Mouse (Mus musculus): ENCODE data around the gene Supt4a.

Supt4a gene

GRCm38 (mm10) chr11:87737175-87737740 lies at the start of gene Supt4a:
Supt4a (plus strand) TSS chr11:87737552.
- DNase-seq = peak; percentile 98

GRCm38 (mm10) chr11:87688478-87689203 lies 48.7 kb upstream of the Supt4a start:
- no peak for DNase-seq

- peak; percentile 83 for DNase-seq
Observed at GRCm38 (mm10) chr11:87689402-87689808, 47.9 kb upstream of the Supt4a start.

- no peak for DNase-seq
Observed at GRCm38 (mm10) chr11:87690054-87690740, 47.2 kb upstream of the Supt4a start.

- DNase-seq = no peak
Observed at GRCm38 (mm10) chr11:87697131-87697682, 40.1 kb upstream of the Supt4a start.

GRCm38 (mm10) chr11:87698126-87698525 lies 39.2 kb upstream of the Supt4a start:
- DNase-seq = no peak

- no peak for DNase-seq
Observed at GRCm38 (mm10) chr11:87701108-87701507, 36.2 kb upstream of the Supt4a start.

- no peak for DNase-seq
Observed at GRCm38 (mm10) chr11:87701877-87702620, 35.3 kb upstream of the Supt4a start.

GRCm38 (mm10) chr11:87703654-87704053 lies 33.7 kb upstream of the Supt4a start:
- DNase-seq = no peak

- no peak for DNase-seq
Observed at GRCm38 (mm10) chr11:87704289-87704688, 33.1 kb upstream of the Supt4a start.

- DNase-seq = no peak
Observed at GRCm38 (mm10) chr11:87707570-87707969, 29.8 kb upstream of the Supt4a start.

GRCm38 (mm10) chr11:87708979-87709378 lies 28.4 kb upstream of the Supt4a start:
- no peak for DNase-seq

GRCm38 (mm10) chr11:87709513-87710261 lies 27.7 kb upstream of the Supt4a start:
- DNase-seq = peak; percentile 73

- DNase-seq = no peak
Observed at GRCm38 (mm10) chr11:87710262-87710615, 27.1 kb upstream of the Supt4a start.

GRCm38 (mm10) chr11:87712188-87712587 lies 25.2 kb upstream of the Supt4a start:
- no peak for DNase-seq

GRCm38 (mm10) chr11:87715999-87716398 lies 21.4 kb upstream of the Supt4a start:
- DNase-seq = no peak

GRCm38 (mm10) chr11:87719526-87719925 lies 17.8 kb upstream of the Supt4a start:
- DNase-seq = no peak

GRCm38 (mm10) chr11:87720324-87720723 lies 17.0 kb upstream of the Supt4a start:
- DNase-seq = no peak

- DNase-seq = no peak
Observed at GRCm38 (mm10) chr11:87720839-87721238, 16.5 kb upstream of the Supt4a start.

GRCm38 (mm10) chr11:87722168-87722567 lies 15.2 kb upstream of the Supt4a start:
- DNase-seq = no peak

GRCm38 (mm10) chr11:87722891-87723290 lies 14.5 kb upstream of the Supt4a start:
- DNase-seq = no peak

GRCm38 (mm10) chr11:87725515-87725914 lies 11.8 kb upstream of the Supt4a start:
- no peak for DNase-seq

Measured in lung, postnatal 14 days (tissue).